Mouse (Mus musculus): ENCODE data around the gene Emx1.

The Emx1 gene

DNA sequence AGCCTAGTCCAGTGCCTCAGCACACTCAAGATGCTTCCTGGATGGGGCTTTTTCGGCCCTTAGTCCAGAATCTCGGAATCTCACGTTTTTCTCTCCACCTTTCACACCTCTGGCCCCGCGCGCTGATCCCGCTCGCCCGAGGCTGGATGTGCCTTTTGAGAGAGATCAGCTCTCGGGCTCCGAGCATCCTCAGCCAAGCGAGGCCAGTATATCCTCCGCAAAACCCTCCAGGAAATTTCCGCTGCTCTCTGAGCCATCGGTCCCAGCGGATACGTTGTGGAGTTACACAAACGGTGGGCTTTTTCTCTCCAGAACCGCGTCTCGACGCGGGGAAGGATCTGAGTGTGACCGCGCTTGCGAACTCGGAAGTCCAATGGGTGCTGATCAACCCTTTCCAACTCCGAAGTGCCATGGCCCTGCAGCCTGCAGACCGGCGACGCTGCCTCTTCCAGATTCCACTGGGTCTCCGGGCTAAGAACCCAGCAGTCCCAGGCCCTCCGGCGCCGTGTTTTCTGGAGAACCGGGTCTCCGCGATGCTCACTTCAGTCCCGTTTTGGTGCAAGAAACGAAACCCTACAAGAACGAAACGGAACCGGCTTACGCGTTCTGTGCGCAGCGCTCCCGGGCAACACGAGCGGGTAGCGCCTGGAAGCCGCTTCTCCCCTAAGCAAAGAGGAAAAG is 2.8 kb downstream of the Emx1 start:
- DNase-seq (ENCODE audit: low spot score): peak; percentile 23

DNA sequence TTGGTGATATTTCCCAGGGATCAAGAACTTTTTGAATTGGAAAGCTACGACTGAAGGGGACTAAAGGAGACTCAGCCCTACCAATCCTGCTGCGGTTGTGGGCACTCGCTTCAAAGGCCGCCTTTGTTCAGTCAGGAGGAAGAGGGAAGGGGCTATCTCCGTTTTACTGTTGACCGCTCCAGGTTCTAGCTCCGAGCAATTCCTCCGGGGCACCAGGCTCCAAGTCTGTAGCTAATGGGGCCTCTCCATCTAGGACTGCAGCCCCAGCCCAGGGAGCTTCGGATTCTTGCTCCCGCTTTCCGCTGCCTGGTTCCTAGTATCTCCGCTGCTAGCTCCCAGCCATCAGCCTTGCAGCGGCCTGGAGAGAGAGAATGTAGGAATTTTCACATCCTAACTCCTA is 3.4 kb downstream of the Emx1 start:
- DNase-seq (ENCODE audit: low spot score): no peak

DNA sequence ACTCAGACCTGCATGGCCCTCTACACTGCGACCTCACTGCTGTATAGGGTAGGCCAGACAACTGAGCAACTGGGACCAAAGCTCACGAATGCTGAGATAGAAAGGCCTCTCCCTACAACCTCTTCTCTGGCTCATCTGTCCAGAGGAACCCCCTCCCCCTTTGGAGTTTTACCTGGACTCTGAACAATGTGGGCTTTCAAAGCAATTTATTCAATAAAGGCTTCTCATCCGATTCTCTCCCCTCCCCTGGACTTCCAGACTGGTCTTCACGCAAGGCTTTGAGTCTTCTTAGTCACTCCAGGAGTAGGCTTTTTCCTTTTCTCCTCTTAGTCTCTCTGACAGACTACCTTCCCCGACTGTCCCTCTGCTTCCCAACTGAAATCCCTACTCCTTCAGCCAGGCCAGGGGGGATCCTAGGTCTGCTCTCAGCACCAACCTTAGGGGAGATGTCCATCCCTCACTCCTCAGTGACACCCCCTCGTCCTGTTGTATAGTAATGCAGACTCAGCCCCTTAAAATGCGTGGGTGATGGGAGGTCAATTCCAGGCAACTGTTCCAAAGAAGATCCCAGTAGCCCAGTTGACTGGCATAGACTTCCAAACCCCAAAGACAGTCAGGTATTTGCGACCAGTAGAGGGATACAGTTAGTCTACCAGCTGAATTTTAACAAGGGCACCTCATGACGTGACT is 4.7 kb downstream of the Emx1 start:
- DNase-seq (ENCODE audit: low spot score): no peak

DNA sequence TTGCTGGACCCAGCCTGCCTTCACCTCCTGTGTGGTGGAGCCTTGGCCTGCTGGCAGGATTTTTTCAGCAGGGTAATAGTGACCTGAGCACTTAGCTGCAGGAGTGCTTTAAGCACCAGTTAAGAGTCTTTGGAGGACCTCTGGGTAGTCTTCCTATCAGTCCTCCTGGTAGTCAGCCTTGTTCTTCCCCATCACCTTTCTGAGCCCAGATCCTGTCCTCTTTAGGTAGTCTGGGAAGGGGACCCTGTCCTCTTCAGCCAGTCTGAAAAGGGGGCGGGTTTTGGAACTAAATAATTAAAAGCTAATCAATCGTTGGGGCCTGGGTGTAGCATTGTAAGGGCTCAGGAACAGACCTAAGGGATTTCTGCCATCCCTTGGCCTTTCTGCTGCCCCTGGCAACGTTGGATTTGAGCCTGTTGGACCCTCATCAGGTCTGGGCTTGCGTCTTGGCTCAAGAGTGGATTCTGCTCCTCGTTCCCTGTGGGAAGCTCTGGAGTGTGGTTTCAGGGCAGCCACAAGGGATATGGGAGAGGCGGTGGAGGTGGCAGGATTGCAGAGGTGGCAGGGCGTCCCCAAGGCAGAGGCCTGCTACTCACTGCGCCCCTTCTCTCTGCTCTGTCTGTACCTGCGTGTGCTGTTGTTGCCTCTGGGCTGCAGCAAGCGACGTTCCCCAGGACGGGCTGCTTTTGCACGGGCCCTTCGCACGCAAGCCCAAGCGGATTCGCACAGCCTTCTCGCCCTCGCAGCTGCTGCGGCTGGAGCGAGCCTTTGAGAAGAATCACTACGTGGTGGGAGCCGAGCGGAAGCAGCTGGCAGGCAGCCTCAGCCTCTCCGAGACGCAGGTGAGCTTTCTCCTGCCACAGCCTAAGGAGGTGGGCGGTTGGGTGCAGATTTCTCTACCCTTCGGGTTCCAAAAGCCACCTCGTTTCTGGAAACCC is 6.4 kb downstream of the Emx1 start:
- no peak for DNase-seq (ENCODE audit: low spot score)

DNA sequence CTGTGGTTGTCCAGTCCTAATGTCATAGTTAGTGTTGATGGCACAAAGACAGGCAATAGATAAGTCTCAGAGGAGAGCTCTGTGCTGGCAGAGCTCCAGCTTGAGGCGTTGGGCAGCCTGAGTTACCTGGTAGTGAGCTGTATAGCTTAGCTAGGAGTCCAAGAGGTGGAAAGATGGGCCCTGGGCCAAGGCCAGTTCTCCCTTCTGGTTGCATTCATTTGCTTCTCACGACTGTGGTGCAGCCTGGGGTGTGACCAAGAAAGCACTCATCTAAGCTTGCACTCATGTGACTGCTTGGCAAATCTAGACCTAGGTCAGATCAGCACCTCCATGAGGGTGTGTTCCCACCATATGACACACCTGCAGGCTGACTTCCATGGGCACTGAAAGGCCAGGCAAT is 10.7 kb downstream of the Emx1 start:
- DNase-seq (ENCODE audit: low spot score): no peak

DNA sequence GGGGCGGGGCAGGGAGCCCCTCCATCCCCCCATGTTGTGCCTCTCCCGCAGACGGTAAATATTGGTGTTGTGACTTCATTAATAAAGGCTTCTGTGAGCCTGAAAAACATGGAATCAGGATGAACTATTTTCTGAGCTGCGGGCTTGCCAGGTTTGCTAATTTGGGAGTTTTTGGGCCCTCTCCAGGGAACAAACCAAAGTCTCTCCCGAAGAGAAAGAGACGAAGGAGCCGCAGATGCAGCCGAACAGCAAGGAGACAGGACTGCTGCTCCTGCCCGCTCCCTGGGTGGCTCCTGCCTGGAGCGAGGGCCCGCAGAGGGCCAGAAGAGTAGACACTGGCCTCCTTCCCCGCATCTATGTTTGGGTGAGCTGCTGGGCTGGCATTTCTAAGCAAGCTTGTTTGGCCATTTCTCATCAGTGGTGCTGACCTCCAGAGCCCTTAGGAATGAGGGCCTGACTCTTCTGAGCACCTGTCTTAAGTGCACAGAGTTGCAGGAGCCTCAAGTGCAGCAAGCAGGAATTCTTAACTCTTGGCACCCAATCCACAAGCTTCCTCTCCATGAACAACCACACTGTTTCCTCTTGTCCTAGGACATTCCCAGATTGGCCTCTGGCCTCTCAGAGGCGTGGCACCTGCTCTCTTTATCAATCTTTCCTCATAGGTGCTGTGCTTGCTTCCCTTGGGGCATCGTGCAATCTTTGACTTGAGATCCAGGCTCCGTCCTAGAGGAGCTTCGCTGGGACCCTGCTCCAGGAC is 19.1 kb downstream of the Emx1 start:
- DNase-seq (ENCODE audit: low spot score): no peak

DNA sequence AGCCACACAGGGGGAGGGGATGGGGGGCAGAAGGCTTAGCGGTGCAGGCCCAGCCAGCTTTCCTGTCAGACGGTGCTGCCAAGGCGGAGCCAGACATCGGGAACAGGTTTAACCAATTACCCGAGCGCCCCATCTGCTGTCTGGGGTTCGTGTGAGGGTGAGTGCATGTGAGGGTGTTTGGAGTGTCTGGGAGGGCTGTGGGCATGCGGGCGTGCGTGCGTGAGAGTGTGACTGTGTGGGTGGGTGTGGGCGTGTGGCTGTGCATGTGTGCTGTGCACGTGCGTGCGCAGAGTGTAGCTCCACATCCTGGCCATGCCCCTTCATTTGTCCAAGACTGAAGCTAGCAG is 19.7 kb downstream of the Emx1 start:
- no peak for DNase-seq (ENCODE audit: low spot score)

DNA sequence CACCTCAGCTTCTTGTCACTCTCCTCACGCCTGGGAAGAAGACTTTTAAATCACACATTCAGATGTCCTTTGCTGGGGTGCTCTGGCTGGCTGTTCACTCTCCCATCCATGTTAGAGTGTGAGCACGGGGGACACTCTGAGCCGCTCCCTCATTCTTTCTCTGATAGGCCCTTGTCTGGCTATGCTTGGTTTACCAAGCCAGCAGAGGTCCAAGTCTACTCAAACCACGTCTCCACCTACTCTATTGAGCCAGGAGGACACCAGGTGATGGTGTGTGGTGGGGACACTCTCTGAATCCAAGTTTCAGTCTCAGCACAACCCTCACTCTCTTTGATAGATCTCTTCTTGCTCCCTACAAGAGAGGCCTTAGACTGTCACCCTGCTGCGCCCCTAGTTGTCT is 20.1 kb downstream of the Emx1 start:
- no peak for DNase-seq (ENCODE audit: low spot score)

DNA sequence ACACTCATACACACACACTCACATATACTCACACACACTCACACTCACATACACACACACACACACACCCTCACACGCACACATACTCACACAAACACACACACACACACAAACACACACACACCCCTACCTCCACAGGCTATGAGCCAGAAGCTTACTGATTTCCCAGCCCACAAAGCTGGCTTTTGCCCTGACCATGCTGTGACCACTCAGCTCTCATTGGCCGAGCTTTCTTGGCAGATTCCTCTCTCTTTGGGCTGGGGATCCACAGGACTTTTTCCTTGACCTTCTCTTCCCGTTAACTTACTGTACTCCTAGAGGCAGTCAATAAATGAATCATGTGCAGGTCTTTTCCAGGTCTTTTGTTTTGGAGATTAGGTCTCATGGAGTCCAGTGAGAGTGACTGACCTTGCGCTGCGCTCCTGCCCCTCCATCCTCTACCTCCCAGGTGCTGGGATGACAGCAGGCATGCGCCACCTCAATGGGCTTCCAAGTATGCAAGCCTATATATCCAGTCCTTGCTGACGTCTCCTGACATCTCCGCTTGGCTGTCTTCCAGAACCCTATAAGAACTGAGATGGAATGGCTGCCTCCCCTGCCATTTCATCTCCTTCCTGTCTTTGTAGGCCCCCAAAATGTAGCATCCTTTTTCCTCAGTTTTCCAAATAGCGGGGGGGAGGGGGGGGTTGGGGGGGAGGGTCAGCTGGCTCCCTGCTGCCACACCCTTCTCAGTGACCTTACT is 22.2 kb downstream of the Emx1 start:
- no peak for DNase-seq (ENCODE audit: low spot score)

DNA sequence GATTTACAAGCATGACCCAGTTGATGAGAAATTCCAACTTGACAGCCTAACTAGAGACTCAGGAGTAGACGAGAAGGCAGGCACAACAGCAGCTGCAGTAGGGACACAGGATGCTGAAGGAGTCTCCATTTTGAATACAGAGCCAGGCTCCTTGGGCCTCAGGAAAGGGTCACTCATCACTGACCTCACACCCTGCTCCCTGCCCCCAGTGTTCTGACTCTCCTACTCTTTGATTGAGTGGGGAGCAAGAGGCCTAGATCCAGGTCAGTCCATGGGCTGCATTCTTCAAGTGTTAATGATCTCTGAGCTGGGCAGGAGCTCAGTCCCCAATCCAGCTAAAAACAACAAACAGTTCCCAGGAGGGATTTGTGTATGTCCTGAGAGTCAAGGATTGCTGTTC is 23.4 kb downstream of the Emx1 start:
- DNase-seq (ENCODE audit: low spot score): no peak

DNA sequence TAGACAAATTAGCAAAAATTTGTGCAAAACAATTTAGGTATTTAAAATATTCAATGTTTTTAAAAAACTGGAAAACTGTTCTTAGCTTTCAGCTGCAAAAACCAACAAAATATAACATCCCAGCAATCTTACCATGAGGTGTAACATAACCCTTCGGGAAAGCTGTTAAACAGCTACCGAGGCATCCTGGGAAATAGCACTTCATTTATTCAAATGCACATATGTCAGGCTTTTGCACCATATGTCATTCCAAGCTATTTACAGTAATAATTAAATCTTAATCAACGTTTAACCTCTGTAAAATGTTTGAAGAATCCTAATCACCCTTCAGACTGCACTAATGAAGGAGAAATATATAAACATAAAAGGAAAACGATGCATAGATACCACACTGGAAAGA is 31.0 kb downstream of the Emx1 start:
- no peak for DNase-seq (ENCODE audit: low spot score)

DNA sequence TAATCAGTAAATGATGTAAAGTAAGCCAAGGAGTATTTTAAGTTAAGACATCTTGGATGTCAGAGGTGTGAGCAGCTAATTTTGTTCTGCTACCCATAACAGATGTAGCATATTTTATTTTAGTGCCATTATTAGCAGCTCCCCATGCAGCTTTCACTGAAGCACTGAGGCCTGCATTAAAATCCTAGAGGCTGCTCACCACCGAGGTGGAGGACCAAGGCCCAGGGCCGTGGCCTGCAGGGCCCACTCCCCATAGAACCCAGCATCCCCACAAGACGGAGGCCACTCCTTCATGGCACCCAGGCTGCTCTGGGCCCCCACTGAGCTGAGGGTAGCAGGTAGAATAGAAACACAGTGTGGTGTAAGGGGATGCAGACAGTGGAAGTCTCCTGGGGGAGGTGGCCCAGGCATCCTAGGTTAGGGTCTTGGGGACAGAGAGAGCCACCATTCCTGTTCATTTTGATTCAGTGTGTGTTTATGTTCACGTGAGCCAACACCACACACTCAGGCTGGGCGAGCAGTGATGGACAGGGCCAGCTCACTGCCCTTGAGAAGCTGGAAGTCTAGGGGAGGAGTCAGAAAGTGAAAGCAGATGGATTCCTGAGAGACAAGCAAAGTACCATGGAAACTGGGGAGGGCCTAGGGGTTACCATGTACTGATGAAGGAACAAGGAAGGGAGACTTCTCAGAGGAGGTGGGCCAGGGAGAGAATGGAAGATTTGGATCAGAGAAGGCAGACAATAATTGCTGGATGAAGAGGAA is 31.6 kb downstream of the Emx1 start:
- no peak for DNase-seq (ENCODE audit: low spot score)

DNA sequence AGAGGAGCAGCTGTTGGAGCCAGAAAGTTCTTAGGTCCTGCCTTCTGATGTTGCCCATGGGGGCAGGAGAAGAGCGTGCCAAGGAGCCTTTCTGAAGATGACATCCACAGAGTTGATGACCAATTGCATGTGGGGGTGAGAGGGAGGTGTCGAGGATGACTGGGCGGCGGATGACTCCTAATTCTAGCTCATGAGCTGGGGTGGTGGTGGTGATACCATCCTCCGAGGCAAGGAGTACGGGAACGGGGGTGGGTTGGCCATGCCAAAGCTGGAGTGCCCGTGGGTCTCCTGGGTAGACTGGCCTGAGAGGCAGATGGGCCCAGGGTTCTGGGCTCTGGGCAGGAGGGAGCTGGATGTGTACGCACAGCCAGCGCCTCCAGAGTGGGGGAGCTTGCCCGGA is 32.5 kb downstream of the Emx1 start:
- no peak for DNase-seq (ENCODE audit: low spot score)

DNA sequence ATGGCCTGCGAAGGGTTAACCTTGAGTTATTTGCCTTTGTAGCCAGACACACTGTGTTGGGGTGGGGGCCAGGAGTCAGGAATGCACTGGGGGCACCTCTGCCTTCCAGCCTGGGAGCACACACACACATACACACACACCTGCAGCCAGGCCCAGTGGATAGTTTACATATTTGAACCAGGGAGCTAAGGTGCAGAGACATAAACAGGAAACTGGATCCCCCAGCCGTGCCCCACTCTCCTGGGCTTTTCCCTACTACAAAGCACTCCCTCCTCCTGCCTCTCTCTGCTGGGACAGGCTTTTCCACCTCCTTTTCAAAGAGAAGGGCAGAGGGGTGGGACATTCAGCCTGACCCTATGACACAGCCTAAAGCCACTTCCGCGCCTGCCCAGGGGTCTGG is 33.7 kb downstream of the Emx1 start:
- no peak for DNase-seq (ENCODE audit: low spot score)

DNA sequence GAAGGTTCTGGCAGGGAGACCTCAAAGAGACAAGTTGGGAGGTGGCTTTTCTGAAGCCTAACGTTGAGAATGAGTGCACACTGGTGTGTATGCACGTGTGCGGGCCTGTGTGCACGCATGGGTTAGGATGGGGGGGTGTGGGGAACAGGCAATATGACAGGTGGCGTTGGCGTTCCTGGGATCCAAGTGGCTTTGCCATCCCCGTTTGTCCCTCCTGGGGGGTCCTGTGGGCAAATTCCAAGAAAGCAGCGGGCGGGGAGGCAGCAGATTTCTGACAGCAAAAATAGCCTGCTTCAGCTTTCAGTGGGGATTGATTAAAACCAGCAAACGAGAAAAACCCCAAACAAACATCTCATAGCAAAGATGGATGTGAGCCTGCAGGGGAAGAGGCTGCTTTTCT is 35.3 kb downstream of the Emx1 start:
- DNase-seq (ENCODE audit: low spot score): no peak

DNA sequence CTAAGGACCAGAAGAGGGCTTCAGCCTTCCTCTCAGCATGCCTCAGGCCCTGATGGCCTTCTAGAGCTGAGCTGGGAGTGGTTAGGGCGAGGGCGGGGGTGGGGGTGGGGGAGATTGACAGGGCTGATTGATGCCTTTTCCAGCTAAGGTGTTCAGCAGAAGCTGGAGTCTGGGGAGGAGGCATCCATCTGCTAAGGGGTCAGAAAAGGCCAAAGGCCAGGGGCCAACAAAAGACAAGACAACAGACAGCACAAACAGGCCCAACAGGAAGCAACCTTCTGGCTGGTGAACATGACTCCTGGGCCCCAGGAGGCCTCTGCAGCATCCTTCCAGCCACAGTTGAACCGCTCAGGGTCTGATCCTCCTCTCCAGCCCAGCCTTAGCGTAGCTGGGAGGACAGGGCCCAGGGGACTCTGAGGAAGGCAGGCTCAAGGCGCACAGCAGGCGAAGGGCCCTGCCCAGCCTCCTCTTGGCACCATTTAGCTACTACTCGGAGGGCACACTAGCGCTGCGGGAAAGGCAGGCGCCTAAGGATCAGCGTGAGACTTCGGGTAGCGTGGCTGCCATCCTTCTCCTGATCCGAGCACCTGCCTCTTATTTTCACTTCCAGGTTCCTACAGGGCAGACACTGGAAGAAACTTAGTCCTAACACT is 36.4 kb downstream of the Emx1 start:
- no peak for DNase-seq (ENCODE audit: low spot score)

DNA sequence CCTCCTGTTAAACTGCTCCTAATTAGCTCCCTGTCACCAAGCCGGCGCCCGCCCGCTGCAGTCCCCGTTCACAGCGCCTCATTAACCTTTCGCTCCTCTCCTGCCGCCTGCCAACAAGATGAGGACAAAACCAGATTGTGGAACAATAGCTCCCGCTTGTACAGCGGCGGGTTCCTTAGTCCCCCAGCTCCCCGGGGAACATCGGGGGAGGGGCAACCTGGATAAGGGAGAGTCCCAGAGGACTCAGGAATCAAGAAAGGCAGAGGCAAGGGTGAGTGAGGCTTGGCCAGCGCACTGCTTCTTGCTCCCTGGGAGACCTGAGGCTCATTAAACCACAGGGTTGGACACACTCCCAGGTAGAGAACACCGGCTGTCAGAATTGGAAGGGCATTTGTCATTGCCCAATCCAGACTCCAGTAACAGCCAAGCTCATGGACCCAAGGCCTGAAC is 37.2 kb downstream of the Emx1 start:
- DNase-seq (ENCODE audit: low spot score): no peak

DNA sequence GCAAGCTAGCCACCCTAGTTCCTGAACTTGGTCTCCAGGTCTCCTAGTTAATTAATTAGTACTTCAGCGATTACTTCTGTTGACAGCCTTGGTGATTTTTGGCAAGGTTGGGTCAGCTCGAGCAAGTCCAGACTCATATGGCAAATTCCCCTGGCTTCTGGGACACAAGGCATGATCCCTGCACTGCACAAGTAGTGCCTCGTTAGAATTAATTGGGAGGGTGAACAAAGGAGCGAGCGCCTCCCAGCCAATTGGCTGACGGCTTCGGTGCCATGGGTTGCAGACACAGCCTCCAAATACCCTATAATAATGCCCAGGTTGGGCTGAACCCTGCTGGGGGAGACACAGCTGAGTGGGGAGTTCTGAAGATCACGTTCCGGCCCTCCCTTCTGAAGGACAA is 39.3 kb downstream of the Emx1 start:
- no peak for DNase-seq (ENCODE audit: low spot score)

DNA sequence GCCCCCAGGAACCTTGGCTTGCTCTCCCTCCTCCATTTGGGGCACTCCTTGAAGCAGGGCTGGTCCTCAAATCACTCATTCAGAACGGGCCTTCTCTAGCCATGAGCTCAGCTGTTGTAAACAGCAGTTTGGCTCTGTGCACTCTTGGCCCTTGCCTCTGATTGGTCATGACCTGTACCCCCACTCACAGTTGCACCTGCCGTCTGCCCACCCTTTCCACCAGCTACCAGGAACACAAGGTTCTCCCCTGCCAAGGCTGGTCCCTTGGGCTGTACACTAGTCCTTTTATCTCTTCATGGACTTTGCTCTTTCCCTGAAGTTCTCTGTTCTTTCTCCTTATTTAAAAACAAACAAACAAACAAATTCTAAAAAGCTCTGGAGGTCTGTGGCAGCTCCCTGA is 40.3 kb downstream of the Emx1 start:
- no peak for DNase-seq (ENCODE audit: low spot score)

DNA sequence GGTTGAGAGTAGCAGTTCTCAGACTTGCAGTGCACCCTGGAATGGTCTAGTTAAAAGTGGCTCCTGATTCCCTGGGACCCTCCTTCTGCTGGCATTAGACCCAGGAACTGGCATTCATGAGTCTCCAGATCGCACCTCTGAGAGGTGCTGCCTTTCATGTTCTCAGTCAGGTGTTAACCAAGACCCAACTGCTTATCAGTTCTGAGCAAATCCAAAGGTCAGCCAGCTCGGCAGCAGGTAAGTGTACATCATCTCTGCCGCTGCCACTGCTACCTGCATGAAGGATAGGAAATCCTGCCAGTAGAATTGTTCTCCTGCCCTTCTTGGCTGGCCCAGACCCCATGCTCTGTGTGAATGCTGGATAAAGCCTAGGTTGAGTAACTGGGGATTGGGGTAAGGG is 43.5 kb downstream of the Emx1 start:
- no peak for DNase-seq (ENCODE audit: low spot score)

Data from ovary, postnatal 10 days (tissue).